Mouse (Mus musculus): ENCODE measurements around the gene Sowaha. TPM values are rescaled to one million over a fixed set of nuclear protein-coding genes. Genes with fewer than 3 reads are reported as not detected.

The Sowaha gene
- under 1 TPM; 0.14 TPM for total RNA-seq (2021)

- no peak for DNase-seq
- intact Hi-C loops (cut with DNase I): no loop called here
These were observed at the start of gene Sowaha, which contains the start of gene Gm9945 for GRCm38 (mm10) chr11:53479783-53480301. Sowaha (minus strand) TSS chr11:53480274. Gm9945 (plus strand) TSS chr11:53480166.

DNA sequence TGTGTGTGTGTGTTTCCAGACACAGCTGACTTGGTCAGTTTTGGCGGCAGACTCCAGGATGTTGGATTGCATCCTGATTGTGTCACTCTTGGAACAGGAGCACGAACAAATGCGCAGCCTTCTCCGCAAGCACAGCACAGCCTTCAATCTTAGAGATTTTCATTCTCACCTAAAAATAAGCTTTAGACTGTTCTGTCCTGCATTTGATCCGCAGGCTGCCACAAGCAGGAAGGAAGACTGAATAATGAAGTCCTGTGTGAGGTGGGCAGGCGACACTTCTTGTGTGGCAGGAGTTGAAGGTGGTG, 49.1 kb upstream of the Sowaha start:
- intact Hi-C loops (cut with DNase I): loop anchor here (2.0 kb wide), 1 partner anchor 38 kb away; the partner anchor contains the start of gene Kif3a
- DNase-seq: peak; percentile 74 to 79

- intact Hi-C loops (cut with DNase I): loop anchor here (2.0 kb wide), 1 partner anchor 38 kb away; the partner anchor contains the start of gene Kif3a
- no peak for DNase-seq
These were observed 48.6 kb upstream of the Sowaha start for GRCm38 (mm10) chr11:53528397-53529252.

- intact Hi-C loops (cut with DNase I): no loop called here
- peak; percentile 43 to 61 for DNase-seq
These were observed 45.4 kb upstream of the Sowaha start for GRCm38 (mm10) chr11:53525461-53525860.

- intact Hi-C loops (cut with DNase I): no loop called here
- DNase-seq: no peak
These were observed 44.8 kb upstream of the Sowaha start for GRCm38 (mm10) chr11:53524905-53525304.

GRCm38 (mm10) chr11:53523545-53524405, 43.7 kb upstream of the Sowaha start:
- intact Hi-C loops (cut with DNase I): no loop called here
- no peak for DNase-seq

DNA sequence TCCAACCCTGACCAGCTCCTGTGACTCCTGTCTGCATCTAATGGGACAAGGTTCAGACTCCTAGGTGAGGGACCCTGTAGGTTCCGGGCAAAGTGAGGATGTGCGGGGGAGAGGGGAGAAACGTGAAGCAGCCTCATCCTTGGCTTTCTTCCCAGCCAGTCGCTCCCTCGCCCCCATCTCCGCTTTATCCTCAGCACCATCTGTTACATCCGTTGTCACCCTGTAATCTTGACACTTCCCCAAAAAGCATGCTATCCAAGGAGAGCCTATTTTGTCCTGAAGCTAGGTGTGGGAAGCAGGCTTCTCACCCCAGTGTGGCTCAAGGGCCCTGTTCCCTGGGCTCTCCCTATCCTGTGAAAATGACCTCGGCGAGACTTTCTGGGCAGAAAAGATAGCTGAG, 42.9 kb upstream of the Sowaha start:
- intact Hi-C loops (cut with DNase I): no loop called here
- DNase-seq: no peak

DNA sequence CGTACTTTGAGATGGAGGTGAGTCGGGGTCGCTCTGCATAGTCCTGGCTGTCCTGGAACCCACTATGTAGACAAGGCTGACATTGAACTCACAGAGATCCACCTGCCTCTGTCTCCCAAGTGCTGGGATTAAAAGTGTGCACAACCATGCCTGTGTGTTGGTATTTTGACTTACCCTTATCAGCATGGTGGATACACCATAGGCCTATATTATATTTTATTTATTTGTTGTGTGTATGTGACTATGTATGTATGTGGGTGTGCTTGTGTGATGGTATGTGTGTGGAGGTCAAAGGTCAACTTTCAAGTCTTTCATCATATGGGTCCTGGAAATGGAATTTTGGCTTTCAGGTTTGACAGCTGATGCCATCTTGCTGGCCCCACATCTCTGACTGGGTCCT, 42.3 kb upstream of the Sowaha start:
- no peak for DNase-seq
- intact Hi-C loops (cut with DNase I): no loop called here

GRCm38 (mm10) chr11:53521821-53522131, 41.7 kb upstream of the Sowaha start:
- intact Hi-C loops (cut with DNase I): no loop called here
- DNase-seq: peak; percentile 60 to 69

GRCm38 (mm10) chr11:53521120-53521820, 41.2 kb upstream of the Sowaha start:
- DNase-seq: no peak
- intact Hi-C loops (cut with DNase I): no loop called here

- DNase-seq: peak; percentile 69 to 79
- intact Hi-C loops (cut with DNase I): no loop called here
These were observed 40.3 kb upstream of the Sowaha start for GRCm38 (mm10) chr11:53520122-53520978.

DNA sequence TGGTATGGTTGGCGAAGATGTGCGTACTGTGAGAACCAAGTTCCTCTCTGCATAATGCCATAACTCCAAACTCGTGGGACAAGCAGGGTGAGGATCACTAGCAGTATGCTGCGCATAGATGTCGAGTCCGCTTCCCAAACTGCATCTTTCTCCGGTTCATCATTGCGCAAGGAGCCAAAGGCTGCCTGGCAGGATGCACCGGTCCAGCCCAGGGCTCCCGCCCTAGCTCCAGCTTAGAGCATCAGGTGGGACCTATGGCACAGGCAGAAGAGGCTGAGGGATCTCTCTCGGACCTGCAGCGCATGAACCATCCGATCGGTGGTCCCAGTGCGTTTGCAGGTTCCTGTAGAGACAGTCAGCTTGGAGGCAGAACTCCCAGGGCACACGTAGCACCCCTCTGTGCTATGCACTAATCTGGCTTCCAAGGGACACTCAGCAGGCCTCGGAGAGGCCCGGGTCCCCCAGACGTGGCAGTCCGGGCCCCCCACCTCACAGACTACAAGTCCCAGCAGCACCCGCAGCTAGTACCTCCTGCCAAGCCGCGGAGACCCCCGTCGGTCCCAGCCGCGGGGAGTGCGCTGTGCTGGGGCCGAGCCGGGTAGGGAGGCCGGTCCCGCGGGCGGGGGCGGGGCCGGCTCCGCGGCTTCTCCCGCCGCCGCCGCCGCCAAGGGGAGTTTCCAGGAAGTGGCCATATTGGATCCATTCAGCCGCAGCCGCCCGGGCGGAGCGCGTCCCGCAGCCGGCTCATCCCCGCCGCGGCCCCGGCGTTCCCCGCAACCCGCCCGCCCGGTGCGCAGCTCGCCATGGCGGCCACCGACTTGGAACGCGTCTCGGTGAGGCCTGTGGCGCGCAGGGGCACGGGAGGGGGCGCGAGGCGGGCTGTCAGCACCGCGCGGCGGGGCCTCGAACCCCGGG, 39.4 kb upstream of the Sowaha start, which contains the start of gene Sept8:
TSS of gene Sept8 (plus strand) at position 51 of the 915 bp plus-strand sequence.
- DNase-seq: peak; percentile 71 to 83
- intact Hi-C loops (cut with DNase I): no loop called here

- intact Hi-C loops (cut with DNase I): no loop called here
- no peak for DNase-seq
These were observed 38.7 kb upstream of the Sowaha start for GRCm38 (mm10) chr11:53518759-53519158.

DNA sequence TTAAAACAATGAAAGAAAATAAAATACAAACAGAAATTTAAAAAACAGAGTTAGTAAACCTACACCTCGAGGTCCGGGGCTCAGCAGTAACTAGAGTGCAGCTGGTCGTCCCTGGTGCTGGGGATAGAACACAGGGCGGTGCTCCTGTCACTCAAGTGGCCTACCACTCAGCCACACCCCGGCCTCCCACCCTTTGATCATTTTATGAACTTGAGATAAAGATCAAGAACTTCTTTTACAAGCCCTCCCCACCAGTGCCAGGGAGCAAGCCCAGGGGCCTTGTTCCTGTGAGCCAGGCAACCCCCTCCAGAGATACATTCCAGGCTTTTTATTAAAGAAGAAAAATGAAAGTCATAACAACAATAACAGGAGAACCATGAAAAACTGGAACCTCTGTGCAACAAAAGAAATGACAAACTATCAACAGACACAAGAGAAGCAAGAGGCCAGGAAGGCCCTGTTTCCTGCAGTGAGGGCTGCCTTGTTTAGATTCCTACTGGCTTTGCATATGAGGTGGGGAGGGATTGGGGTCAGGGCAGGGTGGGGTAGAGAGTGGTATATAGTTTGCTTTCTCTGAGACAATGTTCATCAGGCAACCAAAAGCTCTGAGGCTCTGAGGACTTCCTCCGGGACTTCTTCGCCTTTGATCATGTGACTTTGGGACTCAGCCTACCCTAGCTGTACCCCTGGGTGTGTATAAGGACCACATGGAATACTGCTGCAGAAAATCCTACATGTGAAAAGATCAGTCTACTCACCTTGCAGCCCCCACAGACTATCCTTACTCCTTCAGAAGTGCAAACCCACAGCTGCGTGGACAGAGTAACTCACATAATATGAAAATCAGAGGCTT, 36.9 kb upstream of the Sowaha start:
- intact Hi-C loops (cut with DNase I): no loop called here
- DNase-seq: no peak

DNA sequence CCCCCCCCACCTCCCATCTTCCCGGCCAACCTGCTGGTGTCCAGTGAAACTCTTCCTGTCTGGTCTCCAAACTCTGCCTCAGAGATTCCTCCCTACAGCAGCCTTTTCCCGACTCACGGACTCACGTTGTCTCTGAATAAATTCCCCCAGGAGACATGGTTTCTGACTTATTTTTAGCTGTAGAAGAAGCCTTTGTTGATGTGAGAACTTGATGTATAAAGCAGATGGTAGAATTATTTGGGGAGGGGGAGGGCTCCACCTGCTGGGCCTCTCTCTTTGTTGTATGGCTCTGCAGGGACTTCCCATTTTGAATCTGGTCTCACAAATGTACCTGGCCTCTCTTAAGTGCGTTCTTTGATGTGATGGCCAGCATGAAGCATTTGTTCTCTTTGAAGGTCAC, 30.3 kb upstream of the Sowaha start:
- DNase-seq: no peak
- intact Hi-C loops (cut with DNase I): loop anchor here (2.0 kb wide), 1 partner anchor 40 kb away; the partner anchor contains the start of gene Gm9837

GRCm38 (mm10) chr11:53508591-53508990, 28.5 kb upstream of the Sowaha start:
- no peak for DNase-seq

GRCm38 (mm10) chr11:53508152-53508551, 28.1 kb upstream of the Sowaha start:
- intact Hi-C loops (cut with DNase I): no loop called here
- DNase-seq: peak; percentile 67 to 75

More at GRCm38 (mm10) chr11:53508591-53508990, 28.5 kb upstream of the Sowaha start:
- intact Hi-C loops (cut with DNase I): no loop called here

All from heart, postnatal 36 days (tissue).